Mouse (Mus musculus) kidney, adult 2 months (tissue): ENCODE results near the gene Cnnm2.

Source experiments
- CTCF ChIP-seq: fragments of 200-500 bp; conservative IDR thresholded peaks from 2 replicates; pipeline ENCODE4 v1.5.1; 2011; ENCODE audit warnings: low read depth, mild to moderate bottlenecking, control low read depth, low read length, moderate library complexity, mixed read lengths; ENCODE audit not compliant: insufficient read depth, insufficient read length
- POLR2A ChIP-seq: fragments of 200-500 bp; IDR thresholded peaks from one replicate; pipeline ENCODE4 v1.6.1; 2011; ENCODE audit warnings: low read depth, low read length, control low read depth

GRCm38 (mm10) chr19:46801492-46801891 is 40.1 kb downstream of the Cnnm2 start:
- no peak for TF ChIP-seq CTCF
- no peak for TF ChIP-seq POLR2A
